Mouse (Mus musculus): Measurements from ENCODE around the gene Socs5.

DNA sequence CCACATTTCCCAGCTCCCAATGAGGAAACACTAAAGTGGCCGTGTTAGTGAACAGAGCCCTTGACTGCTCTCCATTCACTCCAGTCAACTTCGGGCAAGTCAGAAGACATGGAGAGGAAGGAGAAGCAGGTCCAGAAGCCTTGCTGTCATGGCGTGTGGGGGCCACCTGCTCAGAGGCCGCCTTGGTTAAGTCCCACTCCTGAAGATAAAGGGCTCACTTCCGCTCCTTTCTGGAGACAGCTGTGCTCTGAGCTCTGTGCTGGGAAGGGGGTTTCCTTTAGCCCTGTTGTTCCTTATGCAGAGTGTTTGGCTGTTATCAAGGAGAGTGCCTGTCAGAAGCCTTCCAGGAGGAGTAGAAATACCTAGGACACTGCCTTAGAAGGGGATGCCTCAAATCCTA lies 45.5 kb downstream of the Socs5 start:
- TF ChIP-seq CTCF (IDR thresholded peaks at IDR 0.05; ENCODE audit: low read depth, low read length) (no peak), POLR2A (IDR thresholded peaks at IDR 0.05; ENCODE audit: insufficient read depth, low read length) (no peak)

Measured in ES-Bruce4 (cell line).